Mouse (Mus musculus): Measurements from ENCODE around the gene Ddt. TPM values are rescaled to one million over a fixed set of nuclear protein-coding genes. Genes with fewer than 3 reads are reported as not detected.
A peak's percentile ranks its signal among the peaks of the same experiment; 100 is the strongest.

Gene Ddt
- polyA plus RNA-seq, 1 experiment from 2014 or later = 30.8 TPM

DNA sequence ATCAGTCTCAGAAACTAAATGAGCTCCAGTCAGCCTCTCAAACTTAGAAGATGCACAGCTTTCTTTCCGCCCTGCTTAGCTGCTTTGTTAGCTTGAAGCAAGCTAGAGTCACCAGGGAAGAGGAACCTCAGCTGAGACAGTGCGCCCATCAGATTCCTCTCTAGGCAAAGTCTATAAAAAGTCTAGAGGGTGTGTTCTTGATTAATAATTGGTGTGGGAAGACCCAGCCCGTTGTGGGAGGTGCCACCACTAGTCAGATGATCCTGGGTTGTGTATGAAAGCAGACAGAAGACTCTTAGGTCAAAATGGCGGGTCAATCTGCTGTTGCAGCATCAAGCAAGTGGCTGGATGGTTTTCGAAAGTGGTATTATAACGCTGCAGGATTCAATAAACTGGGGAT, 6.4 kb downstream of the Ddt start:
- ATAC-seq (ENCODE audit: extremely low read depth, insufficient number of reproducible peaks, low FRiP score, low TSS enrichment) = no peak
- H3K4me1 ChIP-seq = peaks cover 15% of the 10 kb centered on the region
- no peak overlapping the region for H3K9ac ChIP-seq
- peaks cover under 1% of the 10 kb centered on the region; the same call in 1 of the 2 replicates for H3K36me3 ChIP-seq
- H3K4me3 ChIP-seq = no peak overlapping the region
- WGBS = 81% methylated on average over 6 of the region's 6 CpGs
- no peak overlapping the region for H3K4me2 ChIP-seq
- no peaks in the 10 kb centered on the region; the same call in 1 of the 2 replicates for H3K27me3 ChIP-seq (replicated peaks)
- no peak overlapping the region for H3K27ac ChIP-seq (replicated peaks)
- H3K9me3 ChIP-seq = no peaks in the 10 kb centered on the region

DNA sequence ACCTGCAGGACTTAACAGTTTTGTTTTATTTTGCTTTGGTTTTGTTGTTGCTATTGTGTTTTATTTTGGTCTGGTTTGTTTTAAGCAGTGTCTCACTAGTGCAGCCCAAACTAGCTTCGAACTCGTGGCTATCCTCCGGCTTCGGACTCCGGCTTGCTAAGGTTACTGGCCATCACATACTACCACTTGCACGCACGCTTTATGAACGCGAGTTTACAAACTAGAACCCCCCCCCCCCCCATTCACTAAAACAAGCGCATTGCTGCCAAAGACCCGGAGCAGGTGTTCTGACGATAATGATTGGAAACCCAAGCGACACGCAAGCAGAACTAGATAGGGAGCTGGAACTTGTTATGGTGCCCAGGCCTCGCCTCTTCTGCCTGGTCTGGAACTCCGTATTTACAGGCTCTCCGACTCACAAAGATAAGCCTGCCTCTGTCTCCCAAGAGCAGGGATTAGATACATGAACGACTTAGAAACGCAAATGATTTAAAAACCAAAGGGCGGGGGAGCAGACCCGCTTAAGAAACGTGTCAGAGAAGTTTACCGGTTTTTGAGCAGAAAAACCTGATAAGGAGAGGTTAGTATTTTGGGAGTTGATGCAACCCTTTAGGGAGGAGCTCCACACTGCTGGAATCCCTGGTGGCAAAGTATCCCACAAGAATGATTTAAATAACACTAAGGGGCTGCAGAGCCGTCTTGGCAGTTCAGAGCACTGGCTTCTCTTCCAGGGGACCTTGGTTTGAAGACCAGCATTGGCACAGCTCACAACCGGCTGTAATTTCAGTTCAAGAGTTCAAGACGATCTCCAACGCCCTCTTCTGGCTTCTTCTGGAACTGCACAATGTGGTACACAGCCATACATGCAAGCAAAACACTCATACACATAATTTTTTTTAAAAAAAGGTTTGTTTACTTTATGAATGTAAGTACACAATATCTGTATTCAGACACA, 8.4 kb downstream of the Ddt start:
- peak overlapping the region; percentile 79 for H3K9ac ChIP-seq
- peak overlapping the region; percentile 97 for H3K4me3 ChIP-seq
- ATAC-seq (ENCODE audit: extremely low read depth, insufficient number of reproducible peaks, low FRiP score, low TSS enrichment) = no peak
- H3K9me3 ChIP-seq = no peaks in the 10 kb centered on the region
- H3K27ac ChIP-seq (replicated peaks) = peak overlapping the region; percentile 55
- under 1% methylated on average over 27 of the region's 27 CpGs for WGBS
- peak overlapping the region; percentile 95 for H3K4me2 ChIP-seq
- peaks cover 20% of the 10 kb centered on the region for H3K36me3 ChIP-seq
- H3K27me3 ChIP-seq (replicated peaks) = no peaks in the 10 kb centered on the region
- H3K4me1 ChIP-seq = peaks cover 15% of the 10 kb centered on the region

DNA sequence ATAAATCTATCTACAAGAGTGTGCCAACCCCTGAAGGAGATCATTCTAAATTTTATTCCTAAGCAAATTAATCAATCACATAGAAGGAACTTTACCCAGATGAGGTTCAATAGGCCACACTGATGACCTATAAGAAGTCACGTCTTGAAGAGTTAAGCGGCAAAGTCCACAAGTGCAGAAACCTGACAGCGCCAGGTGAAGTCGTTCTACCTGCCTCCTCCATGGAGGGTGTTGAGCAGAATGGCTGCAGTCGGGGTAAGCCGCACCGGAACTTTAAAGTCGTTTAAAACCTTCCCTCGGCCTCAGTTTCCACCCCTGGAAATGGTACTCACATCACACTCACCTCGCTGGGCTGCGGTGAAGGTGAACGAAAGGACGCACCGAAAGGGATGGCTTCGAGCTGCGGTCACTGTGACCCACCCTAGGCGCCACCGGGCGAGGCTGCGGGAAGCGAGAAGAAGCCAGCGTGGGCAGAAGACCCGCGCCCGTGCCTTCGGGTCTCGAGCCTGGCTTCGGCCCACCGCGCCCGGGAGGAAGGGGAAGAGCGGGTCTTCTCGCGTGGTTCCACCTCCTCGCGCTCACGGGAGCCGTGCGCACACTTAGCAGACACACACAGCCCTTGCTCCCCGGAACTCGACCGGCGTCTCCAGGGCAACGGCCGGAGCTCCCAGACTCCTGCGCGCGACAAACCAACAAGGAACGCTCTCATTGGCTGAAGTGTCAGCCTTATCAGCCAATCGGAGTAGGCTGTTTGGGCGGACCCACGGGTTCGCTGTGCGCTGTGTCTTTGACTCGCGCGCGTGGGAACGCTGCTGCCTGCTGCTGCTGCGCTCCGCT, 9.3 kb downstream of the Ddt start, which contains the start of gene Cabin1:
Cabin1 (minus strand) TSS at position 660 of the 837 bp plus-strand sequence.
- Histone ChIP-seq H3K27me3 (replicated peaks) (no peaks in the 10 kb centered on the region), H3K4me2 (peak within 1 kb of the TSS; percentile 95), H3K4me3 (peak within 1 kb of the TSS; percentile 97), H3K9ac (peak within 1 kb of the TSS; percentile 92), H3K27ac (replicated peaks) (peak within 1 kb of the TSS; percentile 72), H3K36me3 (peaks cover 27% of the 10 kb centered on the region), H3K4me1 (peaks cover 15% of the 10 kb centered on the region), H3K9me3 (no peaks in the 10 kb centered on the region)
- WGBS = under 1% methylated on average over 61 of the region's 61 CpGs
- ATAC-seq (ENCODE audit: extremely low read depth, insufficient number of reproducible peaks, low FRiP score, low TSS enrichment) = peak; percentile 97

DNA sequence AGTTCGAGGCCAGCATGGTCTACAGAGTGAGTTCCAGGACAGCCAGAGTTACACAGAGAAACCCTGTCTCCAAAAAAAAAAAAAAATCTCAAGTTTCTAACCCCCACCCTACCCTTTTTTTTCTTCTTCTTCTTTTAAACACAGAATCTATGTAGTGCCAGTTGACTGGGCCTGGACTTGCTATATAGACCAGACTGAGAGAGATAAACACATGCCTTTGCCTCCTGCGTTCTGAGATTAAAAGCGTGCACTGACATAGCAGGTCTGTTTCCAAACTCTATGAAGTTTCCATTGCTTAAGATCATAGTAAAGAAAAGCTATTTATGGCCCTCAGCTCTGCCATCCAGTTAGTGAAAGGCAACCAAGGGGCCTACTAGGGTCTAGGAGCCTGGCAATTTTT, 10.8 kb downstream of the Ddt start:
- H3K4me1 ChIP-seq = peaks cover 15% of the 10 kb centered on the region
- WGBS = 67% methylated on average over 3 of the region's 3 CpGs
- H3K4me2 ChIP-seq = peak overlapping the region; percentile 95; the same call in 1 of the 2 replicates
- no peak overlapping the region for H3K4me3 ChIP-seq
- peaks cover 38% of the 10 kb centered on the region for H3K36me3 ChIP-seq
- no peak for ATAC-seq (ENCODE audit: extremely low read depth, insufficient number of reproducible peaks, low FRiP score, low TSS enrichment)
- H3K9me3 ChIP-seq = no peaks in the 10 kb centered on the region
- H3K27ac ChIP-seq (replicated peaks) = no peak overlapping the region
- peak overlapping the region; percentile 44; the same call in 1 of the 2 replicates for H3K9ac ChIP-seq
- H3K27me3 ChIP-seq (replicated peaks) = no peaks in the 10 kb centered on the region

DNA sequence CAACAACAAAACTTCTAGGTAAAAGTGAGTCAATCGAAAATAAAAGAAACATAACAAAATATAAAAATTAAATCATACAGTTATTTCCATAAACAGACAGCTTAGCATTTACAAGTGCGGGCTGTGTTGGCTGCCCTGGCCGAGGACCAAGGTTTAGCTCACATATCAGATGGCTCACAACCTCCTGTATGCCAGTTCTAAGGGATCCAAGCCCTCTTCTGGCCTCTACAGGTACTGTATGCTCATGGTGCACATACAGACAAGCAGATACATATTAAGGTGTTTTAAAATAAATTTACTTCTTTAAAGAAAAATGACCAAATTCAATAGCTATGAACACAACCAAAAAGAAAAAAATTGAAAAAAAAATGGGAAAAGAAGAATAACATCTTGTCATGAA, 12.9 kb downstream of the Ddt start:
- Histone ChIP-seq H3K9ac (no peak overlapping the region), H3K9me3 (no peaks in the 10 kb centered on the region), H3K27me3 (replicated peaks) (no peaks in the 10 kb centered on the region), H3K4me1 (peaks cover 15% of the 10 kb centered on the region), H3K4me3 (no peak overlapping the region), H3K27ac (replicated peaks) (no peak overlapping the region), H3K36me3 (peaks cover 52% of the 10 kb centered on the region), H3K4me2 (no peak overlapping the region)
- ATAC-seq (ENCODE audit: extremely low read depth, insufficient number of reproducible peaks, low FRiP score, low TSS enrichment) = no peak
- 96% methylated on average over 3 of the region's 3 CpGs for WGBS

DNA sequence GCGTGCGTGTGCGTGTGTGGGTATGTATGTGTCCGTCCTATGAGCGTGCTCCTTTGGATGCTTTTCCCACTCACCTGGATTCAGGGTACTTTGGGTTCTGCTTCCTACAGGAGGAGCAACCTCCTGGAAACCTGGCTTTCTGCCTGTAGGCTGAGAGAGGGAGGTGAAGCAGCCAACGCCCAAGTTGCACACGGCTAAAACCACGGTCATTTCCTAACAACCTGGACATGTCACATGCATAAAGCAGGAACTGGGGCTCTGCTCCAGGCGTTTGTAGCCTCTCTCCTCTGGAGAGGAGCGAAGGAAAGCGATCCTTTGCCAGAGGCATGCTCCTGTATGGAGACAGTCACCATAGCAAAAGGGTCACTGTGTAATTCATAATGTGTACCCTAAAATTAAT, 16.5 kb downstream of the Ddt start:
- H3K27ac ChIP-seq (replicated peaks) = no peak overlapping the region
- no peaks in the 10 kb centered on the region for H3K4me1 ChIP-seq
- H3K4me3 ChIP-seq = no peak overlapping the region
- peaks cover 86% of the 10 kb centered on the region for H3K36me3 ChIP-seq
- no peak for ATAC-seq (ENCODE audit: extremely low read depth, insufficient number of reproducible peaks, low FRiP score, low TSS enrichment)
- WGBS = 91% methylated on average over 11 of the region's 11 CpGs
- no peak overlapping the region for H3K9ac ChIP-seq
- no peaks in the 10 kb centered on the region for H3K27me3 ChIP-seq (replicated peaks)
- no peak overlapping the region for H3K4me2 ChIP-seq
- no peaks in the 10 kb centered on the region for H3K9me3 ChIP-seq

DNA sequence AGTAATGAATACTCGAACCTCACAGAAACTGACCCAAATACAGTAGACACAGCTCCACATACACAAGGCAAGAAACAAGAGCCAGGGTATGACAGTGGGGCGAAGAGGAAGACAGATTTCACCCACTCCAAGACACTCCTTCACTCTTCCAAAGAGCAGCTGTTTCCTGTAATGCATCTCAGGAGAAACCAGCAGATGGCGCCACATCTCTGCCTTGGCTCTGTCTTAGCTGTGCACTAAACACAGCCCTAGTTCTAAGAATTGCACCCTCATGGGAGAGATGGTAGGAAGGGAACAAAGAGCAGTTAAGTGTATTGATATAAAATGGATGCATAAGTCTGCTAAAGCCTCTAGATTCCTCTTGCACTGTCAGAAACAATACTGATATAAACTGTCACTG, 29.2 kb downstream of the Ddt start:
- Histone ChIP-seq H3K4me1 (no peaks in the 10 kb centered on the region), H3K36me3 (peaks cover 96% of the 10 kb centered on the region), H3K4me2 (no peak overlapping the region), H3K4me3 (no peak overlapping the region), H3K9ac (no peak overlapping the region), H3K9me3 (no peaks in the 10 kb centered on the region), H3K27ac (replicated peaks) (no peak overlapping the region), H3K27me3 (replicated peaks) (no peaks in the 10 kb centered on the region)
- ATAC-seq (ENCODE audit: extremely low read depth, insufficient number of reproducible peaks, low FRiP score, low TSS enrichment) = no peak; the same call in 1 of the 2 replicates
- 46% methylated on average over 3 of the region's 3 CpGs for WGBS

DNA sequence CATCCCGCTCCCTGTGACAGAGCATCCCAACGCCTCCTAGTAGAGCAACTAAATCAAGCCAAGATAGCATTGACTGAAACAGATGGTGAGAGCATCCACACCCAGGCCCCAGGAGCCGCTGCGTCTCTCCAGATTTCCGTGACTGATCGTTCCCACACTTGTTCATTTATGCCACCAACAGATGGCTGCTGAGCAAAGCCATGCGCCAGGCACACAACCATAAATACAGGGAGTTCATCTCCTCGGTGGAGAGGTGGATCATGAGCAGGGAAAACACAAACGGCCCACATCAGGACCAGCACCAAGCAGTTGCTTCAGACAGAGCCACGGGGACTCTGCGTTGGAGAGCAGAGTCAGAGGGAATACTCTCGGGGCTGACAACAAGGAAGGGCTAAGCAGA, 29.8 kb downstream of the Ddt start:
- WGBS = 90% methylated on average over 12 of the region's 12 CpGs

DNA sequence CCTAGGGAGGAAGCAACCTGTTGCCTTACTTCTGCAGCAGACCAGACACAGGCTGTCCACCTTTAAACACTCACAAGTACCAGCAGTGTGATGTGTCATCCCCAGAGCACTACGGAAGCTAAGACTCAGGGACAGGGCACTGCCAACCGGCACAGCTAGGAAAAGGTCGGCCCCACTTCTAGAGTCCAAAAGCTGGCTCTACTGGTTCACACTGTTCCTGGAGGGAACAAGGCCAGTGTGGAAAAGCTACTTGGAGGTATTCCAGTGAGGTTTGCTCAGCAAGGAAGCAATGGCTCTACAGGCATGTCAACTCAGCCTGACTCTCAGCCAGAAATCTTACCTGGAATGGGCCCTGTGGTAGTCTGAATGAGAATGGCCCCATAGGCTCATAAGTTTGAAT, 32.3 kb downstream of the Ddt start:
- no peaks in the 10 kb centered on the region for H3K9me3 ChIP-seq
- no peak overlapping the region for H3K4me3 ChIP-seq
- H3K4me1 ChIP-seq = no peaks in the 10 kb centered on the region
- H3K36me3 ChIP-seq = peaks cover 95% of the 10 kb centered on the region
- no peak overlapping the region for H3K9ac ChIP-seq
- no peak for ATAC-seq (ENCODE audit: extremely low read depth, insufficient number of reproducible peaks, low FRiP score, low TSS enrichment)
- no peak overlapping the region for H3K27ac ChIP-seq (replicated peaks)
- H3K27me3 ChIP-seq (replicated peaks) = no peaks in the 10 kb centered on the region
- WGBS = 89% methylated on average over 3 of the region's 3 CpGs
- H3K4me2 ChIP-seq = no peak overlapping the region

More for the DNA sequence above, 29.8 kb downstream of the Ddt start:
- ATAC-seq (ENCODE audit: extremely low read depth, insufficient number of reproducible peaks, low FRiP score, low TSS enrichment) = no peak
- Histone ChIP-seq H3K36me3 (peaks cover 97% of the 10 kb centered on the region), H3K4me2 (no peak overlapping the region), H3K9me3 (no peaks in the 10 kb centered on the region), H3K27me3 (replicated peaks) (no peaks in the 10 kb centered on the region), H3K9ac (no peak overlapping the region), H3K4me1 (no peaks in the 10 kb centered on the region), H3K27ac (replicated peaks) (no peak overlapping the region), H3K4me3 (no peak overlapping the region)

DNA sequence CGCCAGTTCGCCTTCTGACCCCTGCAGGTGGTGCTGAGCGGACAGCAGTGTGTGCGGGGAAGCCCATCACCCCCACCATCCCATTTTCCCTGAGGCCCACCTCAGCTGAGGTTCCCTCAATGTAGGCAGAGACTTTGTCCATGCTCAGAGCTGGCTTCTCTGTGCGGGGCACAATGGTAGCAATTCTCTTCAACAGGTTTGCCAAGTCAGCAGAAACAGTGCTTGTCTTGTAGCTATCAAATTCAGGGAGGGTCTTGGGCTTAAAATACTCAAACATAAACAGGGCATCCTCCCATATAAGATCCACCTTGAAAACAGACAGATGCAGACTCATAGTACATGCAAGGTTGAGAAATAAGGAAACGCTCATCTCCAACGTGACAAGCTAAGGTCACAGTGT, 47.8 kb downstream of the Ddt start:
- H3K4me2 ChIP-seq = no peak overlapping the region
- no peak for ATAC-seq (ENCODE audit: extremely low read depth, insufficient number of reproducible peaks, low FRiP score, low TSS enrichment)
- H3K27ac ChIP-seq (replicated peaks) = no peak overlapping the region
- no peaks in the 10 kb centered on the region for H3K9me3 ChIP-seq
- H3K27me3 ChIP-seq (replicated peaks) = no peaks in the 10 kb centered on the region
- H3K9ac ChIP-seq = no peak overlapping the region
- no peak overlapping the region for H3K4me3 ChIP-seq
- H3K4me1 ChIP-seq = no peaks in the 10 kb centered on the region
- peaks cover 92% of the 10 kb centered on the region for H3K36me3 ChIP-seq
- WGBS = 89% methylated on average over 7 of the region's 7 CpGs

Measured in heart, embryonic 13.5 days (tissue).